28 mouse cellular contexts compared by ENCODE assay signal in genomic region chr10:108451516-108451915, GRCm38 (mm10).
"Had no signal": no experiment of that assay in that cellular context is flagged by ENCODE, and none has a peak within 500 bp of the region (broad histone marks: within the 10 kb centered on the region; RNA-seq: fewer than 3 reads in every experiment).

No protein-coding gene starts in this region.

- H3K9ac ChIP-seq: heart, embryonic 13.5 days; heart, embryonic 15.5 days; hindbrain, embryonic 12.5 days; hindbrain, embryonic 14.5 days; intestine, embryonic 15.5 days; kidney, embryonic 15.5 days; limb, embryonic 12.5 days; liver, embryonic 12.5 days; liver, embryonic 14.5 days had no signal

- ATAC-seq: hindbrain, embryonic 16.5 days; inflammation-experienced regulatory T-cells, adult 6 months; intestine, embryonic 15.5 days; intestine, postnatal 0 days; liver, embryonic 12.5 days had no signal

- DNase-seq: gastrocnemius, adult 2 months; gastrocnemius, postnatal 10 days; gastrocnemius, postnatal 25 days; heart, adult 18-20 months; heart, postnatal 14 days; heart, postnatal 36 days; kidney, adult 18-20 months; kidney, adult 9 months; kidney, postnatal 10 days; kidney, postnatal 25 days; kidney, postnatal 4 days; liver had no signal

- H3K9me3 ChIP-seq: heart, embryonic 13.5 days; heart, embryonic 15.5 days; hindbrain, embryonic 12.5 days; intestine, embryonic 15.5 days; kidney, embryonic 15.5 days; limb, embryonic 10.5 days; limb, embryonic 12.5 days; liver, embryonic 12.5 days had no signal

- H3K27me3 ChIP-seq: heart, embryonic 13.5 days; heart, embryonic 15.5 days; intestine, embryonic 15.5 days; kidney, embryonic 15.5 days; limb, embryonic 12.5 days; liver, embryonic 12.5 days had no signal

- H3K4me3 ChIP-seq: gastrocnemius, adult 2 months; heart, embryonic 13.5 days; heart, embryonic 15.5 days; hindbrain, embryonic 12.5 days; intestine, embryonic 15.5 days; kidney, embryonic 15.5 days; layer of hippocampus, adult 2 months; left cerebral cortex, adult 2 months; limb, embryonic 10.5 days; limb, embryonic 12.5 days; liver, embryonic 12.5 days had no signal

- H3K27ac ChIP-seq: gastrocnemius, adult 2 months; heart, embryonic 13.5 days; heart, embryonic 15.5 days; hindbrain, embryonic 12.5 days; hindbrain, embryonic 14.5 days; intestine, embryonic 15.5 days; kidney, embryonic 15.5 days; layer of hippocampus, adult 2 months; limb, embryonic 10.5 days; limb, embryonic 12.5 days; liver, embryonic 12.5 days; liver, embryonic 14.5 days had no signal

- H3K36me3 ChIP-seq: heart, embryonic 13.5 days; heart, embryonic 15.5 days; hindbrain, embryonic 12.5 days; intestine, embryonic 15.5 days; kidney, embryonic 15.5 days; limb, embryonic 10.5 days; limb, embryonic 12.5 days; liver, embryonic 12.5 days had no signal

- H3K4me2 ChIP-seq: heart, embryonic 11.5 days; heart, embryonic 13.5 days; heart, embryonic 15.5 days; hindbrain, embryonic 12.5 days; hindbrain, embryonic 14.5 days; intestine, embryonic 15.5 days; kidney, embryonic 15.5 days; limb, embryonic 12.5 days; liver, embryonic 12.5 days had no signal
